Mouse (Mus musculus) c-Kit-positive CD71-negative TER-119-negative erythroid progenitor cells, embryonic 14.5 days (primary cell): ENCODE data around the gene Rad9a.
"Not testable (repeated sequence)": the region's sequence is repeated elsewhere in the genome, so short reads cannot be mapped to it uniquely, and the experiment has no call there.

ENCODE experiments used
- DNase-seq: peaks from one replicate; pipeline ENCODE4 v3.0.0-alpha.2; 2013; ENCODE audit warnings: low read depth

Rad9a gene

DNA sequence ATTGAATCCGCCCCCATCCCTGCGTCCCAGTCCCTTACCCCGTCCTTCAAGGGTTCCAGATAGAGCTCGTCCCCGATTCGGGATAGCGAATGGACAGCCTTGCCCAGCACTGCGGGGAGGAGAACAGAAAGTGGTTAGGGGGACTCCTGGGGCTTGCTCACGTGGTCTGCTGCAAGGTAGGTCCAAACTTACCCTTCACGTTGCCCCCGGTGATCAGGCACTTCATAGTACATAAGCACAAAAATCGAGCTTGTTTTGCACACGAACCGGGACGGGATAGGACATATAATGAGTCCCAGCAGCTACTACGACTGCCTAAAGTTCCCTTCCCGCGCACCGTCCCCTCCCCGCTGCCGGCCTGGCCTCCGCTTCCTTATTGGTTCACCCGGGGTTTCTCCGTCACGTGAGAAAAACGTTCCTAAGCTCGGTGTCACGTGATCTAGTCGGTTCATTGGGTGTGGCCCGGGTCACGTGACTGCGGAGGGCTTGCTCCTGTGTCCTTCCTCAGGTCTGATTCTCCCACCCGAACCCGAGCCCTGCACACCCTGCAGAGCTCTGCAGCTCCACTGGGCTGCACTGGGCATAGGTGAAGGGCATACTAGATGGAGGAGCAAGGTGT is at the start of gene Rad9a:
Rad9a (minus strand) TSS at position 372 of the 619 bp plus-strand sequence.
- peak; percentile 97 for DNase-seq

DNA sequence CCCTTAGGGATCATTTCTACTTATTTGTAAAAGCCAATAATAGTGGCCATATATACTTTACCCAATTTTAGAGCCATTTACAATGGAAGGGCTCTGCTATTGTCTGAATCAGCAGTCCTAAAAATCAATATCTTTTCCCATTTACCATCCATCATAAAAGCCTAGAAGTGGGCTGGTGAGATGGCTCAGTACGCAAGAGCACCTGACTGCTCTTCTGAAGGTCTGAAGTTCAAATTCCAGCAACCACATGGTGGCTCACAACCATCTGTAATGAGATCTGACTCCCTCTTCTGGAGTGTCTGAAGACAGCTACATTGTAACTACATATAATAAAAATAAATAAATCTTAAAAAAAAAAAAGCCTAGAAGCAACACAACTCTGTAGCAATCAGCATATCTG is 47.2 kb upstream of the Rad9a start:
- not testable (repeated sequence) for DNase-seq

DNA sequence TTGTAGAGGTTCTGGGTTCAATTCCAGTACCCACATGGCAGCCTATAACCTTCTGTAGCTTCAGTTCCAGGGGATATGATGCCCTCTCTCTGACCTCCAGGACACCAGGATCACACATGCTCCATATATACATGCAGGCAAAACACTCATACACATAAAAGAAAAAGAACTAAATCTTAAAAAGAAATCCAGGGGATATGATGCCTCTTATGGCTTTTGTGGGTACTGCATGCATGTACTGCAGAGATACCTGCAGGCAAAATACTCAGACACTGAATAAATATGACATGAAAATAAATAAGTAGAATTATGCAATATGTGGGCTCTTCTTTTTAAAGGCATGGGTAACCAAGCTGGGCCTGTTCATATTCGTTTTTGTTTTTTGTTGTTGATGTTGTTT is 45.5 kb upstream of the Rad9a start:
- DNase-seq, result no peak

DNA sequence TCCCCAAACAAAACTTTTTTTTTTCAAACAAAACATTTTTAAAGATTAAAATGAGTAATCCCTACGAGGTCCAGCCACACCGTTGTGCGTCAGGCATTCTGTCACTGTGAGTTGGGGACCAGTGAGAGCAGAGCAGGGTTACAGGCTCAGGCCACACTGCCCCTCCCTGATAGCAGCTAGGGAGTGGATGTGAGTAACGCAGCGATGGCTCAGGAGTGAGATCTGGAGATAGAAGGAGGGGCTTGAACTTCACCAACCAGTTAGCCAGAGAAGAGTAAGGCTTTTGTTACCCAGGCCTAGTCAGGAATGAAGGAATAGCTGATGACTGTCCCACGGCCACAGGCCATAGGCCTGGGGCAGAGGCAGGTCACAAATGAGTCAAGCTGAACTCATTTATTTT is 43.3 kb upstream of the Rad9a start:
- no peak for DNase-seq

DNA sequence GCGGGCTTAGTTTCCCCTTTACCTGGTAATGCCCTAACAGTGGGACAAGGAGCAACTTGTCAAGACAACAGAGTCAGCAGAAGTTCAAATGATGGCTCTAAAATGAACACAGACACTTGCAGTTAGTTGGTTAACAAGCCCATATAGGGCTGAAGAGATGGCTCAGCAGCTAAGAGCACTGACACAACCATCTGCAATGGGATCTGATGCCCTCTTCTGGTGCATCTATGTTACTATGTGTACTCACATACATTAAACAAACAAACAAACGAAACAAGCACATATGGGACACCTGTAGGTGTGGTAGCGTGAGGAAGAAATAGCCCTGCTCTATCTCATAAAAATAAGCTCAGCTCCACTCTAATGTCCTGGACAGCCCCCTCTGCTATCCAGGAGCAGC is 41.0 kb upstream of the Rad9a start:
- no peak for DNase-seq

DNA sequence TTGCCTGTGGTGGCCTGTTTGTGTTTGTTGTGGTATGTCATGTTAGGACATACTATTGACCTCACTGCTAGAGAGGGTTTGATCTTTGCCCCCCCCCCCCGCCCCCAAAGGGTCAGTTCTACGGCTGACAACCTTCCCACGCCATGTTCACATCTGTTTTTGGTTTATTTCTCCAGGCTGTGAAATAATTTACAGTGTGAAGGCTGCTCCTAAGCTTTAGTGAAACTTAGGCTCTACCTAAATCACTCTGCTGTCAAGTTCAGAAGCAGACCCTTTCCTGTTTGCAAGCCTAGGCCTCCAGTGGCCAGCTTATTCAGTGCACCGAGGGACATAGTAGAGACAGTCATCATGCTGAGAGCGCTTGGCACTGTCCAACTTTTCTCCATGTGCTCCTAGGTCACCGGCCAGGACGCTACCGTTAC is 38.8 kb upstream of the Rad9a start:
- no peak for DNase-seq

DNA sequence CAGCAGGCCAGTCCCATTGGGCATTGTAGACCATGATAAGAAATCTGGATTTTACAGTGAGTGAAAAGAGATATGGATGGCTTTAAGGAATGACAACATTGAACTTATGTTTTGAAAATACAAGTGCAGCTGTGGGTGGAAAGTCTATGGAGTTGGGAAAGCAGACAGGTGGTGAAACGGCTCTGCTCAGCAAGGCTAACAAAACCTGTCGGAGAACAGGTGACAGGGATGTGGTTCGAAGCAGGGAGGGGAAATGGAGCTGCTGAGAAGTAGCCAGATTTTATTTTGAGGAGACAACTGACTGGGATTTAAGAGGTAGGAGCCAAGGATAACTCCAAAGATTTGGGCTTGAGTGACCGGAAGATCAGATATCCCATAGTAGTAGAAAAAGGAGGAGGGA is 33.1 kb upstream of the Rad9a start:
- no peak for DNase-seq

DNA sequence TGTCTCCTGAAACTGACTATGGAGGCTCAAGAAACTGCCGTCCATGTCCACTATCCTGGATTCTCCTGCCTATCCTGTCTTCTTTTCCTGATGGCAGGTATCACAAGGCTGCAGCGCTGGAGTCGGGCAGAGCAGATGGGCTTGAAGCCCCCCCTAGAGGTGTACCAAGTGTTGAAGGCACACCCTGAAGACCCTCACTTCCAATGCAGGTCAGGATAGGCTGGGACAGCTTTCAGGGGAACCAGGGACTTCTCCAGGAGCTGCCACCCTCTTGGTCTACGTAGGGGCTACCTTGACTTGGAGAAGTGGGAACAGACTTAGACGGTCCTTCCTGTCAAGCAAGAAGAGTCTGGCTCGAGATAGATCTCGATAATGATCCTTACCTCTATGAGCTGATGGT is 31.2 kb upstream of the Rad9a start:
- DNase-seq, result no peak

DNA sequence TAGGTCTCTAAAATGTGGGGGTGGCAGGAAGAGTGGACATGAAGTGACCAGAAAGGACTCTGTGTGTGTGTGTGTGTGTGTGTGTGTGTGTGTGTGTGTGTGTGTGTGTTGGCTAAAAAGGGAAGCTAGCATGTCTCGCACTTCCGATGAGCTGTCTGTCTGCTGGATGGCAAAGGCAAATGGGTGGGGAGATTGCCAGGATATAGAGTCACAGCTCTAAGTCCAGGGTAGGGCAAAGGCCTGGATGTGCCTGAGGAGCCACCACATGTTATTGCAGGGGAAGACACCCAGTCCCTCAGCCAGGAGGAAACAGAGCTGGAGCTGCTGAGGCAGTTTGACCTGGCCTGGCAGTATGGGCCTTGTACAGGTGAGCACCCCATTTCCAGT is 30.7 kb upstream of the Rad9a start:
- DNase-seq, result no peak

DNA sequence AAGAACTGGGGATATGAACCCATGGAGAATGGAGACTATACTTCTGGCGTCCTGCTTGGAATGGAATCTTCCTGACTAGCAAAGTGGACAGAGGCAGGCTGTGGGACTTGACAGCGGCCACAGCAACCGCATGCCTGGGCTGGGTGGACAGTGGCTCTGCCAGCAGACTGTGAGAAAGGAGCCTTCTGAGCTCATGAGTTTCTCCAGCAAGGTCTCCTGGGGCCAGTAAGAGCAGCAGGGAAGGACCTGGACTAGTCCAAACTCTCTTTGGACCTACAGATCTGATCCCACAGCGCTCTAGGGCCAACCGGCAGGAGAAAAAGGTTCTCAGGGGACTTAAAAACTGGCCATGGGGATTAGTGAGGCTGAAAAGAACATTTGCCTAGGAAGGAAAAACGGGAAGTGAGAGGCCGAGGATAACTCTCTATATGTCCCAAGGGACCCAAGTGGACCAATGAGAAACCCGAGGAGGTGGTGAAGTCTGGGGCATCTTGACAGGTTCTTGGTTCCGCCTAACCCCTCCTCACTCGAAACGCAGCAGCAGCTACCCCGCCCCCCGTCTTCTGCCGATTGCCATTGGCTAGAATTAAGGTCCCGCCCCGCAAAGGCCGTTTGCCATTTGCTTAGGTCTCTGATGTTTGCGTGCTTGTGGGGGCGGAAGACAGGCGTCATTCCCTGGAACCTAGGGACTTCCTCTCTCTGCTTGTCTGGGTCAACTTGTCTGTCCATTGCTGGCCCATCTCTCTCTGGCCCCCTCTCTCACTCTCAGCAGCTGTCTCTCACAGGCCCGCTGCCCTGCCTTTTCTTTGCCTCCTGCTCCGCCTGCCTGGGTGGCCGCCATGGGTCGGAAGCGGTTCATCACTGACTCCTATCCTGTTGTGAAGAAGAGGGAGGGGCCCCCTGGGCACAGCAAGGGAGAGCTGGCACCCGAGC is 30.1 kb upstream of the Rad9a start, which contains the start of gene Pold4:
Pold4 (plus strand) TSS at position 647 of the 933 bp plus-strand sequence.
- DNase-seq, result peak; percentile 89

DNA sequence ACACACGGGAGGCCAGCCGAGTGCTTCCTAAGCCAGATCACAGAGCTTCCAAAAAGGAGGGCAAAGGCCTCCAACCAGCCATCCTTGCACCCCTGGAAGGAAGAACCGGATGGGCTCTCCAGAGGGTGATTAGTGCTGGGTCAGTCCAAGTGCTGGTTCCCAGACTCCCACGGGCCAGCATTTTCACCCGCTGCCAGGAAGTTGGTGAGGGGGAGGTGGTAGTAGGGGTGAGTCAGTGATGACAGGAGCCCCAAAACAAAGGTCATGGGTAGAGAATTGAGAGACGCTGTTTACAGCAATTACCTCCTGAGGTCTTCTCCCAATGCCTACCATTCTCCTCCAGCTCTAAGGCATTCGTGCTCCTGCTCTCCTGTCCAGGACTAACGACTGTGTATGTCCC is 29.0 kb upstream of the Rad9a start:
- no peak for DNase-seq

DNA sequence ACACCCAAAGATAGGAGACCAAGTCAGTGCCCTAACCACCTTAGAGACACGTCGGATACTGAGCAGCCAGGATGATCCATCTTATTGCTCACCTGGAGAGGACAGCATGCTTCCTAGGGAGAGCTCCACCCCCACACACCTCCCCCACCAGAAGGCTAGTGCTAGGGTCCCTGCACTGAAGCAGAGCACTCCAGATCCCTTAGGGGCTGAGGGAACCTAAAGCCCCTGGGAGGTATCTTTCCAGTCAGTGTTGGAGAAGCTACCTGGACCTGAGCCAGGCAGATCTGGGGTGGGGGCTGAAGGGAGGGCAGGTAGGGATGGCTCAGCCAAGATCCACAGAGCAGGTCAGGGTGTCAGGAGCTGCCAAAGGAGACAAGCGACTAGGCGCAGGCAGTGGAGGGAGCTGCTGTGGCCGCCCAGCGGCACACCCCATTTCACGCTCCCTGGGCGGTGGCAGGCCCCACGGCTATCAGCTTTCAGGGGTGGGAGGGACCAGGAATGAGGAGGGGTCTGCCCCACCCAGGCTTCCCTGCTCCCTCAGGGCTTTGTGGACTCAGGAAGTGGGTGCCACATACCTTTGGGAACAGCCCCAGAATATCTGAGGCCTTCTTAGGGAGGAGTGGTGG is 28.1 kb upstream of the Rad9a start:
- no peak for DNase-seq

DNA sequence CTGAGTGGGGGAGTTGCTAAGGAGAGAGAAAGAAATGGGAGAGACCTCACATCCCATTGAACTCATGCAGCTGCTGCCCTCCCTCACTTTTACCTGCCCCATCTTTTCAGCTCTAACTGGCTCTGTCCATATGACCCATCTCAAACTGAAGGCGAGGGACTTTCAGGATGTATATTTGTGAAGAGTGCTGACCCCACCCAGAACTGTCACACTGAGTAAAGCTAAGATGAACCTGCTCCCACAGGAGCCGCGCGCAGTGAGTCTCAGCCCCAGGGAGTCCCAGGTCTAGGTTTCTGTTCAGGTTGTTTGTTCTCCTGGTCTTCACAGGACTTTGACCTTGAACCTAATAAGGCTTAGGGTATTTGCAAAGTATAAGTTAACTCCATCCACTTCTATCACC is 27.4 kb upstream of the Rad9a start:
- no peak for DNase-seq

DNA sequence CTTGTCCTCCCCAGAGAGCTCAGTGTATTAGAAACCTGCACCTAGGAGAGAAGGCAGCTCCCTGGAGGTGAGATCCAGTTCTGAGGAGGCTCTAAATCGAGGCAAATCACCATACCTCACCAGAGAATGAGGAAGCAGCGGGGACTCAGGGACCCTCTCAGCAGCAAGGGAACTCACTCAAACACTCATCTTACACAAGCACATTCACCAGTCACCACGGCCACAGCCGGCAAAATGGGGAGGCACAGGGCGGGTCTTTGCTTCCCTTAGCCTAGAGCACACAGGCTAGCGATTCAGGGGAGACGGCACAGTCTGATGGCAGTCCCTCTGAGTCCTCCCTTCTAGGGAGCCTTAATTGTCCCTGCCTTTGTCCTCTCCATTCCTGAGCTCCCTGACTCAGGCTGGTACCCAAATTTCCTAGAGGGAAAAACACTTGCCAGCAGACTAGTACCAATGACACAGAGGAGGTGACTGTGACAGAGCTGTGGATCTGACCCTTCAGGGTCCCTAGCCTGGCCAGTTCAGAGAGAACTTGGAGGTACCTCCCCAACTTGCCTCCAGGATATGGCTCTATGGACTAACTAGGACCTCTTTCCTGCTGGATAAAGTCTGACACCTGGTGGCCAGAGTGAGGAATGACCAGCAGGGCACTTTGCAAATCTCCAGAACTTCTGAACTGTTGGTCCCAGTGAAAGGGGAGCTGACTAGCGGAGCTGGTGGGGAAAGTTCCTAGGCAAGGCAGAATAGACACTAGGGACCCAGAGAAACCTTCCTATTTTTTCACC is 26.6 kb upstream of the Rad9a start:
- peak; percentile 87 for DNase-seq

DNA sequence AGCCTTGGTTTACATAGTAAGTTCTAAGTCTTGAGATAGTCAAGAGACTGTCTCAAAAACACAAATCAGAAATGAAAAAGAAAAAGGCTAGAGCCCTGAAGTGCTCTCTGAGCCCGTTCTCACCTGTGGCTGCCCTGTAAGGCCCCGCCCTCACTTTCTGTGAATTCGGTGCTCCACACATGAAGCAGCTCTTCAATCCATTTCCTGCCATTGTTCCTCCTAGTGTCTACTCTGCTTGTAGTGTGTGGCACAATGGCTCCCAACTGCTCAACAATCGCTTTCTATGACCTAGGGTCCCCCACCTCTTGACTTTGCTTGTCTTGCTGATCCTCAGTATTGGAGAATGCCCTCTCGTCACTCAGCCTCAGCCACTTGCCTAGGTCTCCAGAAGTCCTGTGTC is 26.0 kb upstream of the Rad9a start:
- DNase-seq, result no peak

DNA sequence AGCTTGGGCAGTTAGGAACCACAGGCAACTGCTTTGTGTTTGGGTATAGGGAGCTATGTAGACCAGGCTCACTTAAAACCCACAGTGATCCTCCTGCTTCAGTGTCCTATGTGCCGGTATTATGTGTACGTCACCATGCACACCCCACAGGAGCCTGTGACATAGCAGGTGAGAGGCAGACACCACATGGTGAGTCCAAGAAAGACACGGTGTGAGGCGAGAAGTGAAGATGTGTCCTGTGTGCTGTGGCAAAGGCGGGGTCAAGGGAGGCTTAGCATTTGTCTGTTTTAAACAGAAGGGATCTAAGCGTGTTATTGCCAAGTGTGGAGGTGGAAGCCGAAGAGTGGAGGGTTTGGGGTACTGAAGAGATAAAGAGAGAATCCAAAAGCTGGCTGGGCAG is 25.3 kb upstream of the Rad9a start:
- DNase-seq, result no peak

DNA sequence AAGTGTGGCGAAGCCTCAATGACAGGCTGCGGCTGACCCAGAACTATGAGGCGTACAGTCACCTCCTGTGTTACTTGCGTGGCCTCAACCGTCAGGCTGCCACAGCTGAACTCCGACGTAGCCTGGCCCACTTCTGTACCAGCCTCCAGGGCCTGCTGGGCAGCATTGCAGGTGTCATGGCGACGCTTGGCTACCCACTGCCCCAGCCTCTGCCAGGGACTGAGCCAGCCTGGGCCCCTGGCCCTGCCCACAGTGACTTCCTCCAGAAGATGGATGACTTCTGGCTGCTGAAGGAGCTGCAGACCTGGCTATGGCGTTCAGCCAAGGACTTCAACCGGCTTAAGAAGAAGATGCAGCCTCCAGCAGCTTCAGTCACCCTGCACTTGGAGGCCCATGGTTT is 20.7 kb upstream of the Rad9a start:
- DNase-seq, result no peak

DNA sequence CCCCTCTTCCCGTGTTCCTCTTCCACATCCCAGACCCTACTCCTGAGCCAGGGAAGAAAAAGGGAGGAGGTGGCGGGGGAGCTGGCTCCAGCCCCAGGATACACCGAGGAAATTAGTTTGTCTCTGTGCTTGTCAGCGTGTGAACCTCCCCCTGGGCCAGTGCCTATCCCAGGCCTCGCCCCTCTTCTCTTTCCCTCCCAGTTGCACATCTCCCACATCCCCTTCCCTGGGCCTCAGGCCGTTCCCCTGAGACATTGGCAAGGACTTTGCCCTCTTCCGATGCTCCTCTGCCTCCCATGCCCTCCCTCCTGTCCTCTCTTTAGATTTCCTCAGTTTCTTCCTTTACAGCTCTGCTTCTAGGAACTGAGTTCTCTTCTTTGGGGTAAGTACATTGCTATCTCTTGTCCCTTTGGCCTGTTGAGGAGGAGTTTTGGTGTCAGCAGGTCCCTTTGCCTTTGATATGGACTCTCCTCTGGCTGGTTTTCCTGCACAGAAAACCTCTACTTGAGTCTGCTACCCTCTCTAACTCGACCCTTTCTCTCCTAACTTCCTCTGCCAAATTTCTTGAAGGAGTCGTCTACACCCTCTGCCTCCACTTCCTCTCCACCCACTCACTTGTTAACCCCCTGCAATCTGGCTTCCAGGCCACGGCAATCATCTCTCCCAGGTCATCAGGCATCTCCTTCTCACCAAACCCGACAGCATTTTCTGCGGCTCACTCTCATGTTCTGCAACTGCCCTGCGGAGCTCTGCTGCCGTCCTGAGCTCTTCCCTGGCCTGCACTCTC is 19.7 kb upstream of the Rad9a start:
- no peak for DNase-seq

DNA sequence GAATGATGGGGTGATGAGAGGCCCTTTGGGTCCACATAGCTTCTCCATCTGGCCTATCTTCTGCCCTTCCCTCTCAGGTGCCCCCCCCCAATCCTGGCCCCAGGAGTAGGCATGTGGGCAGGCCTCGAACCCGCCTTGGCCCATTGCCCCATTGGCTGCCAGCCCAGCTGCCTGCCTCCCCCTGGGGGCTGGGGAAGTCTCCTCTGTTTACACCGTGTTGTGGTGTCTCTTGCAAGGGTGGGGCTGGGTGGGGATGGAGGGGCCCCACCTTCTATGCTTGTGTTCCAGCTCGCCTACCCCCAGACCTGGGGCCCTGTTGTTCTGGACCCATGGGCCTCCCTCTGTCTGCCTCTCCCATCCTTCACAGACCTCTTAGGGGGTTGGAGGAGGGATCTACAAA is 19.0 kb upstream of the Rad9a start:
- no peak for DNase-seq

DNA sequence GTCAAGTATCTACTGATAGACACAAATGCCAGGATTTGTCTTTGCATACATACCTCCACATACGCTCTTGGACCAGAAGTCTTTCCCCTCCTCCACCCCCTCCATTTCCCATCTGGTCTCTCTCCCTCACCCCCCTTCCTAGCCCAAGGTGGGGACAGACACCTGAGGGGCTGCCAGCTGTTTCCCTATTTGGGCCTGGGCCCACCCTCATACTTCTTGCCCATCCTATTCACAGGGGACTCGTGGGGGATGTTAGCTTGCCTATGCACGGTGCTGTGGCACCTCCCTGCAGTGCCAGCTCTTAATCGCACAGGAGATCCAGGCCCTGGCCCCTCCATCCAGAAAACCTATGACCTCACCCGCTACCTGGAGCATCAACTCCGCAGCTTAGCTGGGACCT is 18.5 kb upstream of the Rad9a start:
- no peak for DNase-seq

DNA sequence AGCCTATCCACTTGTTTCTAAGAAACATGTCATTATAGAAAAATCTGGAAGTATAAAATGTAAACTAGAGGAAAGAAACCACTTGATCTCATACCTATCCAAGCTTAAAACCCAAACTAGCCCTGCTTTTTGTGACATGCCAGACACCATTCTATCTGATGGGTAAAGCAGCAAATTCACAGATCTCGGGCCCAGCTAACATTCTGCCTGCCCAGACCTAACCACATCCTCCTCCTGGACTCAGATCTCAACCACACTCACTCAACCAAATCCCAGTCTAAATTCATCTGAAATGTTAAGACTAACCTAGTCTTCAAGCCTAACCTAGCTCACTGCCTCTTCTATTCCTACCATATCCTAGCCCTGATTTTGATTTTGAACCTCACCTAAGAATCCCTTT is 17.3 kb upstream of the Rad9a start:
- DNase-seq, result no peak

DNA sequence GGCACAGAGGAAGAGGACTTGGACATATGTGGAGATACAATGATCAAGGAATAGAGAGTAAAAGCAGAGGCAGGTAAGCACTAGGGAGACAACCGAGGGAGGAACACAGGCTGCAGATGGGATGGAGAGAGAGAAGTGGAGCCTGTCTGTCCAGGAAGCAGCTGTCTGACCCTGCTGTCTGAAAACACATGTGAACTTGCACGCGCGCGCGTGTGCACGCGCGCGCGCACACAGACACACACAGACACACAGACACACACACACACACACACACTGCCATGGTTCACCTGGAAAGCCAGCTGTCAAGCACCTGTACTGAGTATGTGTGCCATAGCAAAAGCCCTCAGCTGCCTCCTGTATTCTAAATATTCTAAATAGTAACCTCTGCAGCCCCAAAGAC is 16.8 kb upstream of the Rad9a start:
- DNase-seq, result no peak
